Mouse (Mus musculus): ENCODE results near the gene Slc9a1.

DNA sequence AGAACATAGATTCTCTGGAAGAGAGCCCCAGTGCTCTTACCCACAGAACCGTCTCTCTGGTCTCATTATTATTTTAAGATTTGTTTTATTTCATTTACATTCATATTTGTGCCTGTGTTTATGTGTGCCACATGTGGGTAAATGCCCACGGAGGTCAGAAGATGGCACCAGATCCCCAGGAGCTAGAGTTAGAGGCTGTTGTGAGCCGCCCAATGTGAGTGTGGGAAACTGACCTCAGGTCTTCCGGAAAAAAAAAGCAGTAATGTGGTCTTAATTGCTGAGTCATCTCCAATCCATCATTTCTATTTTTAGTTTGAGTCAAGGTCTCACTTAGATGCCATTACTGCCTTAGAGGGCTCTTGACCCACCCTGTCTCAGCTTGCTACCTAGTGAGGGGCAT lies 21.9 kb upstream of the Slc9a1 start:
- TF ChIP-seq CTCF (IDR thresholded peaks at IDR 0.05; ENCODE audit: low read depth) (no peak), EP300 (IDR thresholded peaks at IDR 0.05; ENCODE audit: low read depth) (no peak)

All from heart, postnatal 0 days (tissue).